Mouse (Mus musculus): ENCODE data around the gene Fam24a. TPM values are rescaled to one million over a fixed set of nuclear protein-coding genes. Genes with fewer than 3 reads are reported as not detected.

The Fam24a gene
- total RNA-seq (2014; rRNA removed) (not detected in 2 replicates), polyA plus RNA-seq (2015; fragmentation: Nextera tagmentation; extraction: Ambion mirVana) (not detected in 2 replicates)

GRCm38 (mm10) chr7:131333564-131333963 lies at the start of gene Fam24a:
TSS of gene Fam24a (plus strand) at chr7:131333864.
- H3K4me1 ChIP-seq (ENCODE audit: insufficient read depth), result no peaks in the 10 kb centered on the region
- no peak within 1 kb of the TSS for H3K9ac ChIP-seq
- H3K27me3 ChIP-seq (ENCODE audit: insufficient read depth, low read length), result no peaks in the 10 kb centered on the region
- DNase-seq (no peak), ATAC-seq (no peak)
- TF ChIP-seq CTCF (IDR thresholded peaks at IDR 0.05; ENCODE audit: low read depth), result no peak
- no peak within 1 kb of the TSS for H3K4me2 ChIP-seq (ENCODE audit: low read depth)
- H3K27ac ChIP-seq (ENCODE audit: low read depth, low read length), result no peak within 1 kb of the TSS
- H3K9me3 ChIP-seq (ENCODE audit: low read length), result no peaks in the 10 kb centered on the region
- H3K36me3 ChIP-seq (ENCODE audit: insufficient read depth), result 0 out of 2 replicates have a peak, but pooled peaks cover 1% of the 10 kb centered on the region
- 34% methylated on average over 1 of the region's 1 CpGs for WGBS
- H3K4me3 ChIP-seq (ENCODE audit: low read depth, low read length), result no peak within 1 kb of the TSS

DNA sequence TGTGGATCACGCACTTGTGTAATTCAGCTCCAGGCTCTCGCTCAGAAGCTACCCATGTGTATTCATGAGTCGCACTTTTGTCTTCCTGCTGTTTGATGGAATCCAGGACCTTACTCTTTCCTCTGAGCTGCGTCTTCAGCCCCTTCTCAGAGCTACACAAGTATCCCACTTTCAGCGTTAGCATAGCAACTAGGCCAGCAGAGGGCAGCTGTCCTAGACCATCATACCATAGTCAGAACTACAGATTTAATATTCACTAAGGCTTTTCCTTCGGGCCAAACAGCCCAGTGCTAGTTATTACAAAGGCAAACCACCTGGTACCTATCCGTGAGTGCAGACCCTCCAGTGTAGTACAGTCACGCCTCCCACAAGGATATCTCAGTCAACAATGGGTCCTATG lies 36.5 kb upstream of the Fam24a start:
- WGBS, result 79% methylated on average over 8 of the region's 8 CpGs
- H3K9me3 ChIP-seq (ENCODE audit: low read length), result no peaks in the 10 kb centered on the region
- H3K4me2 ChIP-seq (ENCODE audit: low read depth), result no peak overlapping the region
- no peak overlapping the region for H3K27ac ChIP-seq (ENCODE audit: low read depth, low read length)
- DNase-seq, result no peak
- H3K9ac ChIP-seq, result no peak overlapping the region
- H3K4me3 ChIP-seq (ENCODE audit: low read depth, low read length), result no peak overlapping the region
- H3K4me1 ChIP-seq (ENCODE audit: insufficient read depth), result no peaks in the 10 kb centered on the region
- no peaks in the 10 kb centered on the region for H3K27me3 ChIP-seq (ENCODE audit: insufficient read depth, low read length)
- no peak for ATAC-seq
- H3K36me3 ChIP-seq (ENCODE audit: insufficient read depth), result no peaks in the 10 kb centered on the region
- TF ChIP-seq CTCF (IDR thresholded peaks at IDR 0.05; ENCODE audit: low read depth), result no peak; the same call in 1 of the 2 replicates

- H3K27me3 ChIP-seq (ENCODE audit: insufficient read depth, low read length), result no peaks in the 10 kb centered on the region
- no peaks in the 10 kb centered on the region for H3K4me1 ChIP-seq (ENCODE audit: insufficient read depth)
- no peak overlapping the region for H3K4me2 ChIP-seq (ENCODE audit: low read depth)
- no peak for TF ChIP-seq CTCF (IDR thresholded peaks at IDR 0.05; ENCODE audit: low read depth)
- DNase-seq, result no peak
- H3K9me3 ChIP-seq (ENCODE audit: low read length), result no peaks in the 10 kb centered on the region
- WGBS, result 80% methylated on average over 8 of the region's 8 CpGs
- ATAC-seq, result no peak
- H3K9ac ChIP-seq, result no peak overlapping the region
- H3K36me3 ChIP-seq (ENCODE audit: insufficient read depth), result no peaks in the 10 kb centered on the region
- no peak overlapping the region for H3K27ac ChIP-seq (ENCODE audit: low read depth, low read length)
- H3K4me3 ChIP-seq (ENCODE audit: low read depth, low read length), result no peak overlapping the region
Observed at GRCm38 (mm10) chr7:131303340-131303739, 30.3 kb upstream of the Fam24a start.

DNA sequence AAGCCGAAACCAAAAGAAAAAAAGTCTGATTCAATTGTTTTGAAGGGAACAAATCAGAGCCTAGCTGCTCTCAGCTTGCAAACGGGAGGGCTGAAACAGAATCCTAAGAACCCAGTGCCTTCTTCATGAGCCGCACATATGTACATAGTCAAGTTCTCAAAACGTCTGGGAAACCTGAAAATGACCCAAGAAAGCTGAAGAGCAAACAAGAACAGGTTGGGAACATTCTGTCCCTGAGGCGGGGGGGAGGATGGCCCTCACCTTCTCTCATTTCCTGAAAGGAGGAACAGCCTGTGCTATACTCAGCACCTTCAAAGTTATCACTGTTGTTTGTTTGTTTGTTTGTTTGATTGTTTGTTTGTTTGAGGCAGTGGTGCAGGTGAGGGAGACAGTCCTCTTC lies 26.9 kb upstream of the Fam24a start:
- no peak overlapping the region for H3K27ac ChIP-seq (ENCODE audit: low read depth, low read length)
- H3K4me3 ChIP-seq (ENCODE audit: low read depth, low read length), result no peak overlapping the region
- no peak overlapping the region for H3K9ac ChIP-seq
- no peak for TF ChIP-seq CTCF (IDR thresholded peaks at IDR 0.05; ENCODE audit: low read depth)
- no peaks in the 10 kb centered on the region for H3K36me3 ChIP-seq (ENCODE audit: insufficient read depth)
- no peaks in the 10 kb centered on the region for H3K27me3 ChIP-seq (ENCODE audit: insufficient read depth, low read length)
- H3K9me3 ChIP-seq (ENCODE audit: low read length), result no peaks in the 10 kb centered on the region
- DNase-seq (no peak), ATAC-seq (no peak)
- 78% methylated on average over 5 of the region's 5 CpGs for WGBS
- H3K4me2 ChIP-seq (ENCODE audit: low read depth), result no peak overlapping the region
- H3K4me1 ChIP-seq (ENCODE audit: insufficient read depth), result no peaks in the 10 kb centered on the region

GRCm38 (mm10) chr7:131314493-131314892 lies 19.2 kb upstream of the Fam24a start:
- Histone ChIP-seq H3K27ac (ENCODE audit: low read depth, low read length) (no peak overlapping the region), H3K36me3 (ENCODE audit: insufficient read depth) (no peaks in the 10 kb centered on the region), H3K4me1 (ENCODE audit: insufficient read depth) (no peaks in the 10 kb centered on the region), H3K9ac (no peak overlapping the region), H3K4me2 (ENCODE audit: low read depth) (no peak overlapping the region), H3K27me3 (ENCODE audit: insufficient read depth, low read length) (no peaks in the 10 kb centered on the region), H3K4me3 (ENCODE audit: low read depth, low read length) (no peak overlapping the region), H3K9me3 (ENCODE audit: low read length) (no peaks in the 10 kb centered on the region)
- ATAC-seq, result no peak
- 88% methylated on average over 7 of the region's 7 CpGs for WGBS
- no peak for DNase-seq
- no peak for TF ChIP-seq CTCF (IDR thresholded peaks at IDR 0.05; ENCODE audit: low read depth)

DNA sequence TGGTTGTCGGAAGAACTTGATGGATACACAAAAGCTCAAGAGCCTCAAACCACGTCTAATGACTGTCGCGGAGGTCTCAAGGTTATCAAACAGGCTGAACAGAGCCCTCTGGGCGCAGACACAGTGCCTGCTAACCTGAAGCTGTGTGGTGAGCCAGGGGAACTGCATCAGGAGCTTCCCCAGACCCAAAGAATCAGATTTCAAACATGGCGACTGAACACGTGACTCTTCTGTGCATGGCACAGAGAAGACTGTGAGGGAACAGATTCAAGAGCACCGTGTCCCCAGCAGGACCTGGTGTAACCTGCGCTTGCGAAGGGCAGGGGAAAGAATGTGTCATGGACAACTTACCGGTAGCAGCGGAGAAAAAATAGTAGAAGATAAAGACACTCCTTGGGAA lies 16.1 kb upstream of the Fam24a start:
- no peaks in the 10 kb centered on the region for H3K9me3 ChIP-seq (ENCODE audit: low read length)
- H3K4me2 ChIP-seq (ENCODE audit: low read depth), result no peak overlapping the region
- no peaks in the 10 kb centered on the region for H3K4me1 ChIP-seq (ENCODE audit: insufficient read depth)
- H3K4me3 ChIP-seq (ENCODE audit: low read depth, low read length), result no peak overlapping the region
- no peaks in the 10 kb centered on the region for H3K27me3 ChIP-seq (ENCODE audit: insufficient read depth, low read length)
- WGBS, result 75% methylated on average over 12 of the region's 12 CpGs
- TF ChIP-seq CTCF (IDR thresholded peaks at IDR 0.05; ENCODE audit: low read depth), result no peak
- H3K9ac ChIP-seq, result no peak overlapping the region
- ATAC-seq, result no peak
- H3K27ac ChIP-seq (ENCODE audit: low read depth, low read length), result no peak overlapping the region
- H3K36me3 ChIP-seq (ENCODE audit: insufficient read depth), result no peaks in the 10 kb centered on the region
- no peak for DNase-seq

DNA sequence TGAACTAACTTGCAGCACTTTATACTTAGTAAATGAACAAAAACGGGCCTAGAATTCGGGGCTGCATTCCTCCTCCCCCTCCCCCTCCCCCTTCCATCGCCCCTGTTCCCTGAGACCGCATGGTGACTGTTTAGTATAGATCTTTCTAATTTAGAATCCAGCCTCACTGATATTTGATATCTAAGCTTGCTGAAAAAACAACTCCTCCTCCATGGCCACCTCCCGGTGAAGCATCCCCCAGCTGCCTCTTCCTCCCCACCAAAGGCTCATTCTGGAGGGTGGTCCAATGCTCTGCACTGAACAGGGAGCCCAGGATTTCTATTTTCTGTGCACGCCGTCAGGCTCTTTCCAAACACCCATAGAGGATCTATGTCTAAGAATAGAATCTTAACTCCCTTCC lies 15.3 kb upstream of the Fam24a start:
- TF ChIP-seq CTCF (IDR thresholded peaks at IDR 0.05; ENCODE audit: low read depth), result no peak
- Histone ChIP-seq H3K4me1 (ENCODE audit: insufficient read depth) (no peaks in the 10 kb centered on the region), H3K9me3 (ENCODE audit: low read length) (no peaks in the 10 kb centered on the region), H3K27me3 (ENCODE audit: insufficient read depth, low read length) (no peaks in the 10 kb centered on the region), H3K4me2 (ENCODE audit: low read depth) (no peak overlapping the region), H3K36me3 (ENCODE audit: insufficient read depth) (no peaks in the 10 kb centered on the region), H3K27ac (ENCODE audit: low read depth, low read length) (no peak overlapping the region), H3K9ac (no peak overlapping the region), H3K4me3 (ENCODE audit: low read depth, low read length) (no peak overlapping the region)
- ATAC-seq (no peak), DNase-seq (no peak)
- 69% methylated on average over 7 of the region's 7 CpGs for WGBS

GRCm38 (mm10) chr7:131322192-131322591 lies 11.5 kb upstream of the Fam24a start, which contains the start of gene Cuzd1:
TSS of gene Cuzd1 (minus strand) at chr7:131322292.
- H3K27ac ChIP-seq (ENCODE audit: low read depth, low read length), result no peak within 1 kb of the TSS
- no peaks in the 10 kb centered on the region for H3K4me1 ChIP-seq (ENCODE audit: insufficient read depth)
- no peak for DNase-seq
- no peaks in the 10 kb centered on the region for H3K9me3 ChIP-seq (ENCODE audit: low read length)
- H3K4me3 ChIP-seq (ENCODE audit: low read depth, low read length), result no peak within 1 kb of the TSS
- no peaks in the 10 kb centered on the region for H3K27me3 ChIP-seq (ENCODE audit: insufficient read depth, low read length)
- no peak within 1 kb of the TSS for H3K4me2 ChIP-seq (ENCODE audit: low read depth)
- ATAC-seq, result no peak
- H3K9ac ChIP-seq, result no peak within 1 kb of the TSS
- 88% methylated on average over 2 of the region's 2 CpGs for WGBS
- TF ChIP-seq CTCF (IDR thresholded peaks at IDR 0.05; ENCODE audit: low read depth), result no peak
- H3K36me3 ChIP-seq (ENCODE audit: insufficient read depth), result no peaks in the 10 kb centered on the region
